Mouse (Mus musculus): Measurements from ENCODE around the gene BC053393. TPM values are rescaled to one million over a fixed set of nuclear protein-coding genes. Genes with fewer than 3 reads are reported as not detected.
"Not testable (repeated sequence)": the region's sequence is repeated elsewhere in the genome, so short reads cannot be mapped to it uniquely, and the experiment has no call there.

The BC053393 gene
- polyA plus RNA-seq, 1 experiment from 2014 or later: not detected

DNA sequence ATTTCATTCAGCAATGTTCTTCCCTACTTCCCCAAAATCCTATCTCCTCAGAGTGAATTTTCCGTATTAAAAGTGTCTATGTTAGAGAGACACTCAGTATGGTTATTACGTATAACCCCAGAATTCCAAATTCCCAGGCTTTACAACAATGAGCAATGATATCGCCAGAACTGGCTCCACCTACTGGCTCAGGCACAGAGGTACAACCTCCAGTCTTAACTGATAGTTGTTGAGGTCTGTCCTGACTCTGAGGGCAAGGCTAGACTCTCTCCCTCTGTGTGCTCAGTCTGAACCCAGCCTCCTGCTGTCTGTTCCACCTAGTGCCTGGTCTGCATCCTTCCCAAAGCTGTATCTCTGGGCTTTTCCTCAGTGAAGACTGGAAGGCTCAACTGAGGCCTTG is 60.3 kb downstream of the BC053393 start:
- Histone ChIP-seq H3K9me3 (ENCODE audit: control insufficient read depth, low read length) (no peaks in the 10 kb centered on the region), H3K9ac (ENCODE audit: low read depth, low read length) (no peak overlapping the region), H3K4me1 (ENCODE audit: control insufficient read depth, insufficient read depth, low read depth, low read length) (no peaks in the 10 kb centered on the region), H3K36me3 (ENCODE audit: control insufficient read depth, insufficient read depth, low read length) (no peaks in the 10 kb centered on the region), H3K4me3 (ENCODE audit: low read length) (no peak overlapping the region), H3K4me2 (ENCODE audit: low read length) (no peak overlapping the region), H3K27ac (ENCODE audit: low read depth, low read length) (no peak overlapping the region), H3K27me3 (replicated peaks; ENCODE audit: control insufficient read depth, insufficient read depth, low read length) (no peaks in the 10 kb centered on the region)
- 27% methylated on average over 3 of the region's 3 CpGs for WGBS
- ATAC-seq: 0 out of 2 replicates have a peak, but pooled peaks have one; percentile 42

DNA sequence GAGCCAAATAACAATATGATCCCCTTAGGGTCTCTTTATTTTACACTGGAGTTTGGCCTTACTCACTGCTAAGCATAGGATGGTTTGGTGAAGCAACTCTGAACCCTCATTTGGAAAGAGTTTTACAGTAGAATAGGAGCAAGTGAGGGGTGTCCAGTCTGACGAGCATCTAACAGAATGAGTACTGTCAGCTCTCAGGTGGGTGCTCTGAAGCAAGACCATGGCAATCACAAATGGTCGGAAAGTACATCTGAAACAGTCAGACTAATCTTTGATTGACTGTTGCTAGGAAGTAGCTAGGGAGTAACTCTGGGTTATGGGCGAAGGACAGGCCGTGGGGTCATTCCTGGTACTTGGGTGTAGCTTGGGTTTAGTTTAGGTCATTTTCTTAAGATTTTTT is 64.2 kb downstream of the BC053393 start:
- not testable (repeated sequence) for H3K4me2 ChIP-seq (ENCODE audit: low read length); H3K4me3 ChIP-seq (ENCODE audit: low read length); H3K9me3 ChIP-seq (ENCODE audit: control insufficient read depth, low read length); H3K27me3 ChIP-seq (replicated peaks; ENCODE audit: control insufficient read depth, insufficient read depth, low read length); ATAC-seq; H3K9ac ChIP-seq (ENCODE audit: low read depth, low read length); H3K36me3 ChIP-seq (ENCODE audit: control insufficient read depth, insufficient read depth, low read length); H3K27ac ChIP-seq (ENCODE audit: low read depth, low read length); H3K4me1 ChIP-seq (ENCODE audit: control insufficient read depth, insufficient read depth, low read depth, low read length)
- WGBS: 88% methylated on average over 4 of the region's 4 CpGs

DNA sequence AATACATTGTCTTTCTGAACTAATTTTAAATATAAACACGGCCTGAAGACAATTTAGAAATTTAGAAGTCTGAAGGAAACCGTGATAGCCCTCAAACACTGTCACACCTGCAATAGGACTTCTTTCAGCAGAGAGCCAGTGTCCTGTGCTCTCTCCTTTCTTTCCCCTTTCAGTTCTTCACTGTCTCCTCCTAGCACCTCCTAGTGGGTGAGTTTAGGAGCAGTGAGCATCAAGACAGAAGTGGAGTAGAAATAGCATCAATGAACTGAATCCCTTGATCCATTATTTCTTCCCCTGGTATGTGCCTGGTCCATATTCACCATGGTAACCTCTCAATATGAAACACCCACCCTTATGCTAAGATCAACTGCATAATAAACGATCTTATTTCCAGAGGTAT is 65.2 kb downstream of the BC053393 start:
- Histone ChIP-seq H3K9me3 (ENCODE audit: control insufficient read depth, low read length) (no peaks in the 10 kb centered on the region), H3K36me3 (ENCODE audit: control insufficient read depth, insufficient read depth, low read length) (no peaks in the 10 kb centered on the region), H3K27me3 (replicated peaks; ENCODE audit: control insufficient read depth, insufficient read depth, low read length) (no peaks in the 10 kb centered on the region), H3K4me3 (ENCODE audit: low read length) (no peak overlapping the region), H3K4me2 (ENCODE audit: low read length) (no peak overlapping the region), H3K27ac (ENCODE audit: low read depth, low read length) (no peak overlapping the region), H3K4me1 (ENCODE audit: control insufficient read depth, insufficient read depth, low read depth, low read length) (no peaks in the 10 kb centered on the region), H3K9ac (ENCODE audit: low read depth, low read length) (no peak overlapping the region)
- WGBS: 83% methylated on average over 3 of the region's 3 CpGs
- ATAC-seq: no peak

Other genes starting within 250 kb of the BC053393 start
- 0.09 TPM in 1 of 2 replicates, not detected in the other for gene Itk, start 182.0 kb upstream of the BC053393 start, polyA plus RNA-seq (2015; fragmentation: Nextera tagmentation; extraction: Ambion mirVana)
- not detected in 2 replicates for gene Fam71b, start 175.0 kb upstream of the BC053393 start, polyA plus RNA-seq (2015; fragmentation: Nextera tagmentation; extraction: Ambion mirVana)
- gene Med7, start 134.6 kb upstream of the BC053393 start, polyA plus RNA-seq (2015; fragmentation: Nextera tagmentation; extraction: Ambion mirVana): 59.2 and 59.8 TPM in 2 replicates
- gene Havcr2, start 116.6 kb upstream of the BC053393 start, polyA plus RNA-seq (2015; fragmentation: Nextera tagmentation; extraction: Ambion mirVana): 0.21 and 0.32 TPM in 2 replicates
- not detected in 2 replicates for gene Gm12169, start 47.3 kb upstream of the BC053393 start, polyA plus RNA-seq (2015; fragmentation: Nextera tagmentation; extraction: Ambion mirVana)
- not detected in 2 replicates for gene Dppa1, start 57.7 kb downstream of the BC053393 start, polyA plus RNA-seq (2015; fragmentation: Nextera tagmentation; extraction: Ambion mirVana)
- gene Timd2, start 135.5 kb downstream of the BC053393 start, polyA plus RNA-seq (2015; fragmentation: Nextera tagmentation; extraction: Ambion mirVana): not detected in 2 replicates
- not detected in 2 replicates for gene Havcr1, start 163.5 kb downstream of the BC053393 start, polyA plus RNA-seq (2015; fragmentation: Nextera tagmentation; extraction: Ambion mirVana)
- 0.16 TPM in 1 of 2 replicates, not detected in the other for gene Timd4, start 239.3 kb downstream of the BC053393 start, polyA plus RNA-seq (2015; fragmentation: Nextera tagmentation; extraction: Ambion mirVana)

Data from hindbrain, embryonic 16.5 days (tissue).